Mouse (Mus musculus) thymus, adult 2 months (tissue): Measurements from ENCODE around the gene Bcl7b.

Experiments used
- CTCF ChIP-seq: fragments of 200-500 bp; IDR thresholded peaks from 2 replicates; pipeline ENCODE4 v1.5.1; 2012; ENCODE audit warnings: mild to moderate bottlenecking, control low read depth, low read length, moderate library complexity, borderline replicate concordance; ENCODE audit not compliant: control insufficient read depth, poor library complexity, insufficient read depth; ENCODE audit errors: extremely low read depth
- POLR2A ChIP-seq: fragments of 200-500 bp; IDR thresholded peaks from 2 replicates; pipeline ENCODE4 v1.6.1; 2012; ENCODE audit warnings: mild to moderate bottlenecking, low read length, control low read depth, moderate library complexity; ENCODE audit not compliant: control insufficient read depth, poor library complexity, insufficient read depth; ENCODE audit errors: extremely low read depth

DNA sequence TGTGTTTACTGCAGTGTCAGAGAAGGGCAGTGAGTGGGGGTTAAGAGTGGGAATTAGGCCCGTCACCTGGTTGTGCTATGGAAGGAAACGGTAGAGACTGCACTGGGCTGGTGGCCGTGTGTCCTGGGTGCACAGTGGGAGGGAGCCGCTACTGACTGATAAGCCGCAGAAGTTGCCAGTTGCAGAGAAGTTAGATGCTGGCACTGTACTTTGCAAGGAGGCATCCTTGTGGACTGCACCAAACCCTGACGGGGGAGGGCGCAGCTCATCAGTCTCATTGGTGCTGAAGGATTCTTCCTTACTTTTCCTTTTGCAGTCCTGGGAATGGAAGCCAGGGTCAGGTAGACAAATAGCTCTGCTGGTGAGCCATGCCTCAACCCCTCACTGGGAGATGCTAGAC is 6.4 kb upstream of the Bcl7b start:
- TF ChIP-seq POLR2A: no peak
- TF ChIP-seq CTCF: no peak
